Mouse (Mus musculus): Measurements from ENCODE around the gene Gm38431.

GRCm38 (mm10) chr9:21043563-21043962, 48.2 kb downstream of the Gm38431 start:
- TF ChIP-seq CTCF (IDR thresholded peaks at IDR 0.05; ENCODE audit: borderline replicate concordance, extremely low read depth, insufficient read depth, insufficient read length) (no peak), POLR2A (IDR thresholded peaks at IDR 0.05; ENCODE audit: borderline replicate concordance, extremely low read depth, insufficient read depth, insufficient read length, poor library complexity, severe bottlenecking) (no peak)

Data from brain, embryonic 14.5 days (tissue).